Mouse (Mus musculus) neural tube, embryonic 12.5 days (tissue): ENCODE measurements at regions not wholly inside any gene's neighbourhood (a gene's known extent, or its start where the extent isn't known, plus 50 kb on each side); places are given as distances from the start of the nearest gene placed in this dataset.

Source experiments
- ATAC-seq: fragments of 200-750 bp; cut with Nextera tagmentation; 2 replicates; pipeline ENCODE4 v1.8.0; 2017; ENCODE audit warnings: low read depth, mild to moderate bottlenecking, moderate TSS enrichment, moderate library complexity; ENCODE audit not compliant: low FRiP score
- H3K27ac ChIP-seq: fragments of 300-500 bp; sonication (generic); 2 replicates; pipeline ENCODE4 v1.5.1; 2016
- H3K27me3 ChIP-seq: fragments of 300-500 bp; sonication (generic); replicated peaks from 2 replicates; pipeline ENCODE4 v1.6.1; 2016; ENCODE audit warnings: mild to moderate bottlenecking
- H3K36me3 ChIP-seq: fragments of 300-500 bp; sonication (generic); 2 replicates; pipeline ENCODE4 v1.6.1; 2016; ENCODE audit warnings: mild to moderate bottlenecking
- H3K4me1 ChIP-seq: fragments of 300-500 bp; sonication (generic); 2 replicates; pipeline ENCODE4 v1.6.1; 2016
- H3K4me2 ChIP-seq: fragments of 300-500 bp; sonication (generic); replicated peaks from 2 replicates; pipeline ENCODE4 v1.6.1; 2016; ENCODE audit warnings: mild to moderate bottlenecking
- H3K4me3 ChIP-seq: fragments of 300-500 bp; sonication (generic); 2 replicates; pipeline ENCODE4 v1.5.1; 2016
- H3K9ac ChIP-seq: fragments of 300-500 bp; sonication (generic); 2 replicates; pipeline ENCODE4 v1.6.1; 2016; ENCODE audit warnings: mild to moderate bottlenecking
- H3K9me3 ChIP-seq: fragments of 300-500 bp; sonication (generic); 2 replicates; pipeline ENCODE4 v1.6.1; 2016; ENCODE audit warnings: mild to moderate bottlenecking
- WGBS: fragments of 180-500 bp; shearing (Covaris S2); methylation state at CpG from one replicate; pipeline ENCODE4 v1.1.7; 2016; 5-methylcytosine and 5-hydroxymethylcytosine counted together

DNA sequence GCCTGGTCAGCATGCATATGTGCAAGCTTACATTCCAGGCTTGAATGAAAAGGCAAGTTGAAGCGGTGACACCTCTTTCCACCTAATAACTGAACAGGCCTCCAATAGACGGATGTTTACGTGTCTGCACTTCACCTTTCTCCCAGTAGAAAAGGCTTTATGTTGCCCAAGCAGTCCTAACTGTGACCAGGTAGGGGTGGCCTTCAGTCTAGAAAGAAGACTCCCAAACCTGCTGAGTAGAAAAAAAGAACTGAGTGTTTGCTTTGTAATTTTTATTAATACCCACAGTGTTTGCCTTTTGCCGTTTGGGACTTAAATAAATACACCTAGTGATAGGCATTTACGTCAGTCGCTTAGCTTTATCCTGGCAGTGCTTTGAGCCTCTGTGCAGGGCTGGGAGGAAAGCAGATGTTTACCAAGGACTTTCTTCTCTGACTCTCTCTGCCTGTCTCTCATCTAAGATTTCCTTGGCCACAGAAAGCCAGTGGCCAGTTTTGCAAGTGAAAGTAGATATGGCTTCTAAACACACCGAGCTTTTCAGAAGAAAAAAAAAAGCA is 104.5 kb upstream of the 1700020N01Rik start:
- WGBS, result 84% methylated on average over 7 of the region's 7 CpGs

GRCm38 (mm10) chr10:21490910-21491309 is 102.0 kb upstream of the 1700020N01Rik start:
- Histone ChIP-seq H3K27me3 (no peaks in the 10 kb centered on the region), H3K36me3 (no peaks in the 10 kb centered on the region), H3K9me3 (no peaks in the 10 kb centered on the region), H3K4me2 (no peak overlapping the region), H3K9ac (no peak overlapping the region), H3K4me1 (0 out of 2 replicates have a peak, but pooled peaks cover 2% of the 10 kb centered on the region), H3K27ac (no peak overlapping the region), H3K4me3 (no peak overlapping the region)
- WGBS, result 87% methylated on average over 8 of the region's 8 CpGs
- ATAC-seq, result no peak

More for the DNA sequence above, 104.5 kb upstream of the 1700020N01Rik start:
- H3K36me3 ChIP-seq, result no peaks in the 10 kb centered on the region
- no peak overlapping the region for H3K27ac ChIP-seq
- H3K27me3 ChIP-seq, result no peaks in the 10 kb centered on the region
- no peak overlapping the region for H3K9ac ChIP-seq
- no peak overlapping the region for H3K4me2 ChIP-seq
- no peak overlapping the region for H3K4me3 ChIP-seq
- no peaks in the 10 kb centered on the region for H3K9me3 ChIP-seq
- H3K4me1 ChIP-seq, result no peaks in the 10 kb centered on the region
- ATAC-seq, result no peak

GRCm38 (mm10) chr10:21492254-21492894 is 100.6 kb upstream of the 1700020N01Rik start:
- Histone ChIP-seq H3K4me3 (no peak overlapping the region), H3K4me2 (no peak overlapping the region), H3K9ac (no peak overlapping the region), H3K27me3 (no peaks in the 10 kb centered on the region), H3K9me3 (no peaks in the 10 kb centered on the region), H3K27ac (no peak overlapping the region), H3K36me3 (no peaks in the 10 kb centered on the region), H3K4me1 (0 out of 2 replicates have a peak, but pooled peaks cover 2% of the 10 kb centered on the region)
- WGBS, result 29% methylated on average over 7 of the region's 7 CpGs
- no peak for ATAC-seq

DNA sequence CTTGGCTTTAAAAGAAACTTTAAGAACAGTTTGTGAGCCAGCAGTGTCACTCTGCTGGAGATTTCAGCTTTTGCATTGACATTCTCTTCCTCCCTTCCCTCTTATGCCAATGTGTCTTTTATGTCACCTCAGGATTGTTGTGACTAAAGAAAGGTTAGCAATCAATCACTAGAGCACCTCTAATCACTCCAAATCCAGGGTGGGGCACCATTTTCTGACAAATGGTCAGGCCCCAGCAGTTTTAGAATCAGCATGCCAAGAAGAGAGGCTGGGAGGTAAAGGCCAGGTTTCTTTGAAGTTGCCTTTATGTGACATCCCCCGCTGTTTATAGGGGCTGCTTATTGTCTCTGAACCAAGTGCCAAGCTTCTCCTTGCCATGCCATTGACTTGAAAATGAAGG is 98.4 kb upstream of the 1700020N01Rik start:
- Histone ChIP-seq H3K27ac (no peak overlapping the region), H3K4me1 (0 out of 2 replicates have a peak, but pooled peaks cover 2% of the 10 kb centered on the region), H3K4me2 (no peak overlapping the region), H3K27me3 (no peaks in the 10 kb centered on the region), H3K4me3 (no peak overlapping the region), H3K9ac (no peak overlapping the region), H3K36me3 (no peaks in the 10 kb centered on the region), H3K9me3 (no peaks in the 10 kb centered on the region)
- ATAC-seq, result no peak
- 7% methylated on average over 1 of the region's 1 CpGs for WGBS

GRCm38 (mm10) chr10:21497110-21497509 is 95.8 kb upstream of the 1700020N01Rik start:
- Histone ChIP-seq H3K4me3 (no peak overlapping the region), H3K4me2 (no peak overlapping the region), H3K9ac (no peak overlapping the region), H3K27me3 (no peaks in the 10 kb centered on the region), H3K4me1 (0 out of 2 replicates have a peak, but pooled peaks cover 2% of the 10 kb centered on the region), H3K27ac (no peak overlapping the region), H3K9me3 (no peaks in the 10 kb centered on the region), H3K36me3 (no peaks in the 10 kb centered on the region)
- ATAC-seq, result no peak
- 85% methylated on average over 3 of the region's 3 CpGs for WGBS

DNA sequence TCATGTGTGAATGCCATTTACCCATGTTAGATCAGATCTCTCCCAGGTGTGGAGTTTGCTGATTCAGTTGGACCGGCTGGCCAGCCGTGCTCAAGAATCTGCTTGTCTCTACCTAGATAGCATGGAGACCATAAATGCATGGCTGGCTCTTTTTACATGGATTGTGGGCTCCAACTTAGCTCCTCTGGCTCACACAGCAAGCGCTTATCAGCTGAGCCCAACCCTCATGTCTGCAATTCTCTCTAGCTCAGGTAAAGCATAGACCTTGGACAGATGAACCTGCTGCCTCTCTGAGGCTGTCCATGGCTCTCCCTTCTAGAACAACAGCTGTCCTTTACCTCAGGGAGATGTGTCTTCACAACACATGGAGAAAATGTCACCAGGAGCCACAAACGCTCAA is 94.8 kb upstream of the 1700020N01Rik start:
- H3K27me3 ChIP-seq, result no peaks in the 10 kb centered on the region

GRCm38 (mm10) chr10:21501658-21502057 is 91.3 kb upstream of the 1700020N01Rik start:
- 90% methylated on average over 4 of the region's 4 CpGs for WGBS
- Histone ChIP-seq H3K4me2 (no peak overlapping the region), H3K9ac (no peak overlapping the region), H3K9me3 (no peaks in the 10 kb centered on the region), H3K36me3 (no peaks in the 10 kb centered on the region), H3K27me3 (no peaks in the 10 kb centered on the region), H3K4me3 (no peak overlapping the region), H3K27ac (no peak overlapping the region), H3K4me1 (no peaks in the 10 kb centered on the region)
- ATAC-seq, result no peak

More for the DNA sequence above, 94.8 kb upstream of the 1700020N01Rik start:
- no peak overlapping the region for H3K27ac ChIP-seq
- H3K36me3 ChIP-seq, result no peaks in the 10 kb centered on the region
- no peak overlapping the region for H3K4me3 ChIP-seq
- 92% methylated on average over 4 of the region's 4 CpGs for WGBS
- no peak overlapping the region for H3K9ac ChIP-seq
- no peaks in the 10 kb centered on the region for H3K9me3 ChIP-seq
- ATAC-seq, result no peak
- H3K4me2 ChIP-seq, result no peak overlapping the region
- H3K4me1 ChIP-seq, result 0 out of 2 replicates have a peak, but pooled peaks cover 2% of the 10 kb centered on the region

GRCm38 (mm10) chr10:21504431-21504830 is 88.5 kb upstream of the 1700020N01Rik start:
- Histone ChIP-seq H3K27me3 (no peaks in the 10 kb centered on the region), H3K4me1 (no peaks in the 10 kb centered on the region), H3K4me2 (no peak overlapping the region), H3K9me3 (no peaks in the 10 kb centered on the region), H3K36me3 (no peaks in the 10 kb centered on the region), H3K9ac (no peak overlapping the region), H3K4me3 (no peak overlapping the region), H3K27ac (no peak overlapping the region)
- ATAC-seq, result no peak
- WGBS, result 94% methylated on average over 3 of the region's 3 CpGs

GRCm38 (mm10) chr10:21511386-21511785 is 81.6 kb upstream of the 1700020N01Rik start:
- H3K4me2 ChIP-seq, result no peak overlapping the region
- H3K9ac ChIP-seq, result no peak overlapping the region
- ATAC-seq, result no peak
- H3K36me3 ChIP-seq, result no peaks in the 10 kb centered on the region
- H3K9me3 ChIP-seq, result no peaks in the 10 kb centered on the region
- no peak overlapping the region for H3K4me3 ChIP-seq
- H3K27ac ChIP-seq, result no peak overlapping the region
- WGBS, result 73% methylated on average over 5 of the region's 5 CpGs
- H3K27me3 ChIP-seq, result no peaks in the 10 kb centered on the region
- no peaks in the 10 kb centered on the region for H3K4me1 ChIP-seq

GRCm38 (mm10) chr10:21512486-21512885 is 80.5 kb upstream of the 1700020N01Rik start:
- H3K27me3 ChIP-seq, result no peaks in the 10 kb centered on the region
- no peak overlapping the region for H3K27ac ChIP-seq
- no peaks in the 10 kb centered on the region for H3K4me1 ChIP-seq
- WGBS, result 94% methylated on average over 13 of the region's 13 CpGs
- H3K9ac ChIP-seq, result no peak overlapping the region
- H3K36me3 ChIP-seq, result no peaks in the 10 kb centered on the region
- H3K9me3 ChIP-seq, result no peaks in the 10 kb centered on the region
- H3K4me3 ChIP-seq, result no peak overlapping the region
- no peak overlapping the region for H3K4me2 ChIP-seq
- no peak for ATAC-seq

DNA sequence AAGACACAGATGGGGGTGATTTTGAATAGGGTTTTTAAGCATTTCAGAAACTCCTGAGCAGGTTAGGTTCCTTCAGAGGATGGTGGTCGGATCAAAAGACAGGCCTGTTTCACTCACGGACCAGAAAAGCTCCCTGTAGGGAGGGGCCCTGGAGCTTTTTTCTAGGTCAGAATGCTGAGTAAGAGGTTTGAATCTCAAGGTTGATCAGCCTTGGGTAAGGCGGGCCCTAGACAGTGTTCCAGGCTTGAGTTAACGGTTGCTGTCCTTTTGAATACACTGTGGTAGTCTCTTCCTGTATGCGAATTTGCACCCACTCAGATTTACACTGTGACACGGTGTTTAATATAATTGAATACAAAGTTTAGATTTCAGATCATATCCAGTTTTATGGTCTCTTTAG is 75.2 kb upstream of the 1700020N01Rik start:
- H3K27ac ChIP-seq, result no peak overlapping the region
- no peaks in the 10 kb centered on the region for H3K27me3 ChIP-seq
- WGBS, result 90% methylated on average over 6 of the region's 6 CpGs
- H3K4me3 ChIP-seq, result no peak overlapping the region
- no peak overlapping the region for H3K9ac ChIP-seq
- no peak for ATAC-seq
- no peaks in the 10 kb centered on the region for H3K36me3 ChIP-seq
- H3K9me3 ChIP-seq, result no peaks in the 10 kb centered on the region
- no peaks in the 10 kb centered on the region for H3K4me1 ChIP-seq
- no peak overlapping the region for H3K4me2 ChIP-seq

- Histone ChIP-seq H3K27ac (no peak overlapping the region), H3K4me3 (no peak overlapping the region), H3K9ac (no peak overlapping the region), H3K9me3 (no peaks in the 10 kb centered on the region), H3K4me1 (no peaks in the 10 kb centered on the region), H3K4me2 (no peak overlapping the region), H3K27me3 (no peaks in the 10 kb centered on the region), H3K36me3 (no peaks in the 10 kb centered on the region)
- ATAC-seq, result no peak
- 88% methylated on average over 9 of the region's 9 CpGs for WGBS
These were observed 72.1 kb upstream of the 1700020N01Rik start for GRCm38 (mm10) chr10:21520854-21521253.

DNA sequence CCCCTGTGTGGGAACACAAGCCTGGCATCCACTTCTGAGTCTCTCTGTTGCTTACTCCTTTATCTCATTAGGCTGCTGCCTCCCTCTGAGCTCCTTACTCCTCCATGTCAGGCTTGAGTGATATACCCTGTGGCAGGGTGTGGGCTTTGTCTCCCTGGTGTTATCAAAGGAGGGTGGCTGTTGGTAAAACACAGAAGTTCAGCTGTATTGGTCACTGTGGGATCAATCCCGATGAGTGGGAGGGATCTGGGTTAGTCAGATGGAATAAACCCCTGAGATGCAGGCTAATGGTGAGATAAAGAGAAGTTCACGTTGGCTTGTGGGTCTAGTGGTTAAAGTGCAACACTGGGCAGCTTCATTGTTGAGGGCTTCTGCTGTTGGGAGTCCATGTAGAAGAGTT is 67.4 kb upstream of the 1700020N01Rik start:
- Histone ChIP-seq H3K9ac (no peak overlapping the region), H3K27me3 (no peaks in the 10 kb centered on the region), H3K36me3 (no peaks in the 10 kb centered on the region), H3K4me1 (no peaks in the 10 kb centered on the region), H3K4me3 (no peak overlapping the region), H3K27ac (no peak overlapping the region), H3K9me3 (no peaks in the 10 kb centered on the region), H3K4me2 (no peak overlapping the region)
- 82% methylated on average over 2 of the region's 2 CpGs for WGBS
- no peak for ATAC-seq
